Mouse (Mus musculus): ENCODE measurements at regions not wholly inside any gene's neighbourhood (a gene's known extent, or its start where the extent isn't known, plus 50 kb on each side); places are given as distances from the start of the nearest gene placed in this dataset.
"Not testable (repeated sequence)": the region's sequence is repeated elsewhere in the genome, so short reads cannot be mapped to it uniquely, and the experiment has no call there.

DNA sequence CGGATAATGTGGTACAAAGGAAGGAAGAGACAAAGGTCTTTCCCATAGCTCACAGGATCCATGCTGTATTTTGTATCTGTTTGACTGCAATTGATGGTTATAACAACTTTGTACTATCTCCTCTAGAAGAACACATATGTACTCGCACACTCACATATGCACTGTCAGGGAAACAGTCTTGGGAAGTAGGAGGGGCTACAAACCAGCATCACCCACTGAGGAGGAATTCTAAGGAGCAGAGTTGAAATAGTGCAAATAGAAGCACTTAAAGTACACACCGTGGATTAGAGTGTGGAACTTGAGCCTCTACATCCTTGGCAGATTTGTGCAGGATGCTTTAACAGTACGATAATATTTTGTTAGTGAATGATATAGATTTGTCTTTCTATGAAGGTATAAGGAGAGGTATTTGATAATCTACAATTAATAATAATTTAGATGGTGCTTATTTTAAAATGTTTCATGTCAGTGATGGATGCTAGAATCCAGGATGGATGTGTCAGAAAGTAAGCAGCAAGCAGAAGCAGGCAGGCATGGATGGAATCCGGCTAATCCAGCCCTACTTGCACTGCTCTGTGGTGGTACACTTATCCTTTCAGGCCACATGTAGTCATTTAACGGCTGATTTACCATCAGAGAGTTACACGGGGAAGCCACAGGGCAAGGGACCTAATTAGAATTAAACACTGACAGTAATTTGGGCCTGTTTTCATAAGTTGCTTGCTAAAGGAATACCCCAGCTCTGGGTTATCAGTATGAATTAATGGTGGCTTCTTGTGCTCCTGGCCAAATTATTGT, 223.3 kb downstream of the Cetn3 start:
- no peak for DNase-seq (ENCODE audit: low spot score in 2 of 2)
- intact Hi-C loops (cut with DNase I), result no loop called here

DNA sequence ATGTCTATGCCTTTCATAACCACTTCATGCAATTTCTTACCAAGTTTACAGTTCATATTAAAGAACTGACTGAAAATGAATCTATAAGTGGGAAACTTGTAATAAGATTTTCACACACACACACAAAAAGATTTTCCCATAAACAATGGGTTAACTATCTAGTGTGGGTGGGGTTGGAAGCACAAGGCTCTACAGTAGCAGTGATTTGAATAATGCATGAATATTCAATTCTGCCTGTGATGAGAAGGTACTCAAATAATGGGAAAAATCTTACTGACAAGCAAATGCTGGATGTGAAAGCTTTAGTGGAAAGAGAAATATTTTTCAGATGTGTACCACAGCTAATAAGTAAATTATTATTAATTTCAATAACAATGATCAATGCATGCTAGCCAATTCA, 224.3 kb downstream of the Cetn3 start:
- no peak for DNase-seq (ENCODE audit: low spot score in 2 of 2)
- intact Hi-C loops (cut with DNase I), result no loop called here

DNA sequence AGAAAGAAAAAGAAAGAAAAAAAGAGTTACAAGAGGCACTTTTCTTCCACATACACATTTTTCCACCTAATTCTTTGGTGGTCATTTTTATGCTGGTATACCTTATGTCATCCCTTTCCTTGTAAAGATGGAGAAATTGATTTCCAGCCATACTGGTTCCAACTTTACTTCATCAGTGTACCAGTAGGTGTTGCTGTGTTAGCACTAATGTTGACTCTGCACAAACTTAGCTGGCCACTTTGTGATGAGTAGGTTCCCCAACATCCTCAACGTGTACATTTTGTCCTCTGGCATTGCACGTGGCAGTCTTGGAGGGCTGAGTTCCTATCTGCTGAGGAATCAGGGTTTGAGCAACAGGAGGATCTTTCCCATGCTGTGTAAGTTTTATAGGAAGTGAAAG, 256.7 kb downstream of the Cetn3 start:
- intact Hi-C loops (cut with DNase I), result no loop called here
- DNase-seq (ENCODE audit: low spot score in 2 of 2), result no peak

DNA sequence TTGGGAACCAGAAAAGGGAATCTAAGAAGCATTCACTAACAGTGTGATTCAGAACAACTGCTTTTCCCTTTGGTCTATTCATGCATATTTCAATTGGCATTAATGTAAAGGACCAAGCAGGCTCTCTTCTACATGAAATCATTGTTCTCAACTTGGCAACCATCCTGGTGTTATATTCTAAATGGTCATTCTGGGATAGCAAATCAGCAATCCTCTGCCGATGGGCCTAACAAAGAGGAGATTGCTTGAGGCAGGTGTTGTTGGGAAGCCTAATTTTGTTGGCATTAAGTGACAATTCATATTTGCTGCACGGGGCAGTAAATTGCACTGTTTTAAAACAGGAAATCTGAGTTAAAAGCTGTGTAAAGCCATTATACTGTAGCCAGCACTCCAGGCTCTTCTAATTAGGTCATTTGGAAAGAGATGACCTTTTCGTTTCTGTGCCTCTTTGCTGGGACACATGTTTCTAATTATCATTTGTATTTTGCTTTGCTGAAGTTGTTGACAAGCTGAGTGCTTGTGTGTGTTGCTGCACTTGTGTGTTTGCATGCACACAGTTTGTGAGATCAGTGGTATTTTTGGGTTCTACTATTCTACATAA, 275.4 kb downstream of the Cetn3 start:
- intact Hi-C loops (cut with DNase I), result no loop called here
- DNase-seq (ENCODE audit: low spot score in 2 of 2), result no peak

DNA sequence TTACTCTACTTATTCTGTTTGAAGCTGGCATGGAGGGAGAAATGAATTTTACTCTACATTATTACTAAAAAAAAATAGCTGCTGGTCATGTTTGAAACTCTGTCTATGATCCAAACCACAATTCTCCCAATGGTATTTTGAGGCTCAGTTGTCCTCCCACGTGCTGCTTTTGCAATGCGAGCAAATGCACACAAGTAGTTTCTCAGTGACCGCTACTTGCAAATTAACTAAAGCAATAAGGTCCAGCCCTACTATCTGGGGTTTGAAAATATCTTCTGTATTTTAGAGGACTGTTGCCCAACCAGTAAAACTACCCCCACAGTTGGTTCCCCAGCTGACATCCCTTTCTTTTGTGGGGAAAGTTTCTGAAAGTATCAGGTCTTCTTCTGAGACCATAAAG, 276.0 kb downstream of the Cetn3 start:
- DNase-seq (ENCODE audit: low spot score in 2 of 2), result peak in 1 of 2 experiments; percentile 23
- intact Hi-C loops (cut with DNase I), result no loop called here

DNA sequence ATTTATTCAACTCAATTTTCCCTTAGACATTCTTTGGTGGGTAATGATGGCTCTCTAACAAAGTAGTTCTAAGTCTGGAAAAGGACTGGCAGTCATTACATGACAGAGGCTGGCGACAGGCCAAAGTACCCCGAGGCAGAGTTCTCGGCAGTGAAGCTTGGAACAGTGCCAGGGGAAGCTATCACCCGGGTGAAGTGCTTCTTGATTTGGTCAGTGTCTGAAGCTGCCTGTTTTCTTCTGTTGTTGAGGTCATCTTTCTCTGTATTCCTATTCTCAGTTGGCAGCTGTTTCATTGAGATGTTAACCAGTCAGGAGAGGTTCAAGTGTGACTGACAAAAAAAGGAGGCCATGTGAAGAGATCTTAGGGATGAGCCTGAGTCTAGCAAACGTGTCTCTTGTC, 276.6 kb downstream of the Cetn3 start:
- DNase-seq (ENCODE audit: low spot score in 2 of 2), result no peak
- intact Hi-C loops (cut with DNase I), result no loop called here

DNA sequence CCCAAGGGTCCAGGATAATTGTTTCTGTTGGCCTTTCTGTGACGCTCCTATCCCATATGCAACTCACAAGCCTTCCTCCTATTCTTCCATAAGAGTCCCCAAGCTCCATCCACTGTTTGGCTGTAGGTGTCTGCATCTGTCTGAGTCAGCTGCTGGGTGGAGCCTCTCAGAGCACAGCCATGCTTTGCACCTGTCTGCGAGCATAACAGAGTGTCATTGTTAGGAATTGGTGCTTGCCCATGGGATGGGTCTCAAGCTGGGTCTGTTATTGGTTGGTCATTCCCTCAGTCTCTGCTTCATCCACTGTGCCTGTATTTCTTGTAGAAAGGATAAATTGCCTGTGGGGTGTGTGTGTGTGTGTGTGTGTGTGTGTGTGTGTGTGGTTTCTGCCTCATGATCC, 281.0 kb downstream of the Cetn3 start:
- intact Hi-C loops (cut with DNase I); DNase-seq (ENCODE audit: low spot score in 2 of 2): not testable (repeated sequence)

DNA sequence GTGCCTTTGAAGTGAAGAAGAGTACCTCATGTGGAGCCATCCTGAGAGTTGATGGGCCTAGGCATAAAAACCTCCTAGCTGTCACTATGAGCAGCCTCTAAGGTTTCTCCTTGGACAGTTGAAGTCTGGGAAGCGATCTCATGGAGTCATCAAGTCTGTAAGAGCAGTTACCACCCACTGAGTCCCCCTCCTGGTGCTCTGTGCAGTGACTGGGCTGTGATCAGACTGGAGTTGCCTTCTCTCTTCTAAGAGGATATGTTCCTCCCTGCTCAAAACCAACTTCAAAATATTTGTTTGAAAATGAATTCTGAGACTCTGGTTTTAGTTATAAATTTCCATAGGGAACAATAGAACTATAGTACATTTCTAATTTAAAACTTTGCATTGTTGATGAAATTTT, 283.3 kb downstream of the Cetn3 start:
- DNase-seq (ENCODE audit: low spot score in 2 of 2), result no peak
- intact Hi-C loops (cut with DNase I), result no loop called here

DNA sequence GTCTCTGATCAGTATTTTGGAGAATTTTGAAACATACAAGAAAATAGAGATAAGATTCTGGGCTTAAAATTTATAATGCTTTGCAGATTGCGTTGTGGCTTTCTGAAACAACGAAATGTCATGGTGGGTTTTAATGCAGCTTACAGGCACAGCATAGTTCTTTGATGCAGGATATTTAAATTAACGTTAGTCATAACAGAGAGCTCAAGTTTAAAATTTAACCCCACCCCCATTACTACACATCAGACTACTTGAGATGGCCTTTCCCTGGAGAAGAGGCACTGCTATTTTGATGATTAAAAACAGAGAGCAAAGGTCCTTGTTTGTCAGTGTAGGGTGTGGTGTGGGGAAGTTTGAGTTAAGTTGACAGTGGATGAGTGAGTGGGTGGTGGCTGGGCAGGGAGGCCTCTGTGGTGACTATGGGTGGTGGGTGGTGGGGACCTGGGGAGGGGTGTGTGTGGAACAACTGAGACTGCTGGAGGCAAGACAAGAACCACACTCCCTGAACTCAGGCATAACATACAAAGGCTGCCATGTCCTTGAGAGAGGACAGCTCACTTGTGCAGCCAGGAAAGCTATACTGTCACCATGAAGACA, 283.9 kb downstream of the Cetn3 start:
- intact Hi-C loops (cut with DNase I), result no loop called here
- no peak for DNase-seq (ENCODE audit: low spot score in 2 of 2)

DNA sequence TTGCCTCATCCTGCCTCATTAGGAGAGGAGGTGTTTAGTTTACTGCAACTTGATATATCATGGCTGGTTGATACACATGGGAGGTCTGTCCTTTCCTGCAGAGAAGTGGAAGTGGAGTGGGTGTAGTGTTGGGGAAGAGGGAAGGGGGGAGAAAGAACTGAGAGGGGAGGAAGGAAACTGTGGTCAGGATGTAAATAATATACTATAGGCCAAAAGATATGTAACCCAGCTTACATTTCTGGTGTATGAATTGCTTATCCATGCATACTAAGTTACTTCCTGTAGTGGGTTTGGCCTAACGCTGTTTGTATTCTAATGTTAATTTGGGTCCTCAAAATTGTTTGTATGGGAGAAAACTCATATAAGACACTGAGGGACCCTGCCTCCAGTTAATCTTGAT, 289.6 kb downstream of the Cetn3 start:
- DNase-seq (ENCODE audit: low spot score in 2 of 2), result no peak
- intact Hi-C loops (cut with DNase I), result no loop called here

DNA sequence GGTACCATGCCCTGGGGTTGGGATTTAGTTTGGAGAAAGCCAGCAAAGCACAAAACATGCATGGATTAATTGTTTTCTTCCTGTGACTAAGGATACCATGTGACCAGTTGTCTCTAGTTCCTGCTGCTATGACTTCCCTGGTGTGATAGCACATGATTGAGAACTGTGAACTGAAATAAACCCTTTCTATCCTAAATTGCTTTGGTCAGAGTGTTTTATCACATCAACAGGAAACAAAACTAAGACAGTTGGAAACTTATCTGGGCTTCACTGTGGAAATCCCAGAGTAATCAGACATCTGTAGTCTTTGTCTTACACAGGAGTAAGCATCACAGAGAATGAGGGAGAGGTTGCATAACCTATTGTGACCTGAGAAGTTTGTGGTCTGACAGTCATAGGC, 290.5 kb downstream of the Cetn3 start:
- DNase-seq (ENCODE audit: low spot score in 2 of 2), result no peak
- intact Hi-C loops (cut with DNase I), result no loop called here

DNA sequence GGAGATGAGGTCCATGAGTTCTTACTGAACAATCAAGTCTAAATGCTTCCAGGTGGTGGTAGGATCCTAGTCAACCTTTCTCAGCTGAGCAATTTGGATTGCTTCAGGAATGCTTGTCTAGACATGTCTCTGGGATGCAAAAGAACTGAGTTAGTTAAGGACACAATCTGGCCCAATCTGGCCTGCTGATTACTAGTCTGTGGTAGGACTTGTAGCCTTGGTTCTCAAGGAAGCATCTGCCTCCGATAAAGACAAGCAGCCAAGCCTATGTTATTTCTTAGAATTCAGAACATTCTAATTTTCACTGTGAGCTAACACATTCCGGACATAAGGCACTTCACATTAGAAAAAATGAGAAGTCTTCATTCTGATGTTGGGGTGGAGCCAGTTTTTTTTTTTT, 298.5 kb downstream of the Cetn3 start:
- no peak for DNase-seq (ENCODE audit: low spot score in 2 of 2)
- intact Hi-C loops (cut with DNase I), result no loop called here

DNA sequence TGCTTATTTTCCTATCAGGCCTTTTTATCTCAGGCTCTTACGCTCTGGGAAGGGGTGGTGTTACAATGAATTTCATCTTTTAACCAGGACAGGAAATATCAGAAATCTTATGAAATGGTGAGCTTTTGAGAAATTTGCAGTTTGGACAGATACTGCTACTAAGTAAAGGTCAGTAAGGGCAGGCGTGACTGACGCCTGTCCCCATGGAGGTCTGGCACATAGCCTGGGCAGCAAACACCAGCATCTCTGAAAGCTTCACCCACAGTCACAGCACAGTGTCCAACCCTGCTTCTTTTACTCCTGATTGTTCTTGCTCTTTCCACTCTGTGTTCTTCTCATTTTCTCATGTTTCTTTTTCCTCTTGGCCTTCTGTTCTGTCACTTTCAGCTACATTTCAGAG, 304.8 kb downstream of the Cetn3 start:
- intact Hi-C loops (cut with DNase I), result no loop called here
- no peak for DNase-seq (ENCODE audit: low spot score in 2 of 2)

DNA sequence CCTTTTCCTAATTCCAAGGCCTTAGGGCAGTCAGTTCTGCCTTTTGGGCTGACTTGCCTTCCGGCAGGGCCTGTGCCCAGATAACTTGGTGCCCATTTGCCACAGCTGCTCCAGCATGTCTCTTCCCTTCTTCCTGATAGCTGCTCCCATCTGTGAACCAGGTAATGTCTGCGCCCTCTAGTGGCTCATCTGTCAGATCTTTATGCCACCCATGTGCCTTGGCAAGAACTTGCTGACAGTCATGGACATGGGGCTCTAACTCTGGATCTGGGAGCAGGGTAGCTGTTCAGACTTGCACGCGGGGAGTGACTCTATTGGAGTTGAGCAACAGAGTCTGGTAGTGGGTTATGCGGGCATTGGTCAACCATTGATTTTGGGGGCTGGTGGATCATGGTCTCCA, 309.3 kb downstream of the Cetn3 start:
- intact Hi-C loops (cut with DNase I), result no loop called here
- DNase-seq (ENCODE audit: low spot score in 2 of 2), result peak in 1 of 2 experiments; percentile 13

DNA sequence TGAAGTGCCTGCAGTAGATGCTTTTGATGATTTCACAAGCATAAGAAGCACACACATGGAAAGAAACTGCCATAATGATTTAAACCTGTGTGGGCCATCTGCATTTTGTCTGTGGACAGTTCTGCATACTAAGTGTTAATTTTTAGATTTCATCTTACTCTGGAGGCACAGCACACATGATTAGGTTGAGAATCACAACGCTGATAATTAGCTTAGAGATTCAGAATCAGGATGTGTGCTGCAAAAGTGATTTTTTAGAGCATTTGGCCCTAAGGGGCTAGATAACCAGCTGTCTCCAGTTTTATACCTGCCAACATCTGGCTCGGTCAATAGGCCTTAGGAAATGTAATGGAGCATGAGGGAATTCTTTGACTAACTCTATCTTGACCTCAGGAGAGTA, 323.2 kb downstream of the Cetn3 start:
- intact Hi-C loops (cut with DNase I), result no loop called here

DNA sequence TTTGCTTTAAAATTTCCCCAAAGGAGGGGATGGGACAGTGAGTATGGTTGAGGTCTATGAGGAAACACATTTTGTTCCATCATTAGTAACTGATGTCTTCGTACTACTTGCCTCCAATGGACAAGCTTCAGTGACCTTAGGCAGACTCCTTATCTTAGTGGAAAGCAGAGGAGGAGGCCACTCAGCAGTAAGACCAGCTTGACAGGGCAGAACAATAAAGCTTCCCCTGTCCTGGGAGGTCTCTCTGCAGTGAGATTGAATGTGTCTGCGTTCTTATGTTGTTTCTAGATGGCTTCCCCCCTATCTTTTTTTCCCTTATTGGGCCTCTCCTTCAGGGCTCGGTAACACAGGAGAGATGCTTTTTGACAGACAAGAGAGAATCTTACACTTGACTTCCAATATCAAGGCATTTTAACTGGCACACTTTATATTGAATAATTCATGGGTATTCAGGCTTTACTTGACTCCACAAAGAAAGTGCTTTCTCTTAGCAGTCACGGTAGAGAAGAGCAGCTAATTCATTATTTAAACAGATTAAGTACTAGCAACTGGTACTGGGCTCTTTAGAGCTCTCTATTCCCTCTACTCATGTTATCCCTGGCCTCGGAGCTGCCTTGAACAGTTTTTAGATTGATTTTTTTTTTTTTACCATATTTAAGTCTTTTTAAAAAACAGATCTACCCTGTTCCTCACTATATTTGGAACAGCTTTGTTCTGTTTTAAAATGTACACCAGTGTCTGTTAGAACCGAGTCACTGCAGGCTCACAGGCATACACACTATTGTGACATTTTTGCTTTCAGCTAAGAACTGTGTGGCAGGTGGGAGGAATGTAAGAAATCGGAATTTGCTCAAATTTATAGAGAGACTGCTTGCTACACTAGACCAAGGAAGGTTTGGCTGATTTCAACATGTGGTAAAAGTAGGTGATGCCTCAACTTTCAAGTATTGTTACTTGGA, 347.2 kb downstream of the Cetn3 start:
- intact Hi-C loops (cut with DNase I), result no loop called here
- peak; percentile 9 to 63 for DNase-seq (ENCODE audit: low spot score in 2 of 2)

More for the DNA sequence above, 323.2 kb downstream of the Cetn3 start:
- no peak for DNase-seq (ENCODE audit: low spot score in 2 of 2)

Measured in left cerebral cortex, postnatal 25 days (tissue).